Mouse (Mus musculus) hindbrain, embryonic 12.5 days (tissue): ENCODE measurements at regions not wholly inside any gene's neighbourhood (a gene's known extent, or its start where the extent isn't known, plus 50 kb on each side); places are given as distances from the start of the nearest gene placed in this dataset.
A peak's percentile ranks its signal among the peaks of the same experiment; 100 is the strongest.

Experiments used
- ATAC-seq: fragments of 200-750 bp; cut with Nextera tagmentation; 2 replicates; pipeline ENCODE4 v1.8.0; 2017; ENCODE audit warnings: moderate TSS enrichment; ENCODE audit not compliant: low FRiP score
- H3K27ac ChIP-seq: fragments of 300-500 bp; sonication (generic); 2 replicates; pipeline ENCODE4 v1.5.1; 2016; ENCODE audit warnings: mild to moderate bottlenecking
- H3K27me3 ChIP-seq: fragments of 300-500 bp; sonication (generic); 2 replicates; pipeline ENCODE4 v1.6.1; 2016; ENCODE audit warnings: mild to moderate bottlenecking
- H3K36me3 ChIP-seq: fragments of 300-500 bp; sonication (generic); 2 replicates; pipeline ENCODE4 v1.6.1; 2016; ENCODE audit warnings: mild to moderate bottlenecking
- H3K4me1 ChIP-seq: fragments of 300-500 bp; sonication (generic); 2 replicates; pipeline ENCODE4 v1.6.1; 2016
- H3K4me2 ChIP-seq: fragments of 300-500 bp; sonication (generic); replicated peaks from 2 replicates; pipeline ENCODE4 v1.6.1; 2016; ENCODE audit warnings: mild to moderate bottlenecking
- H3K4me3 ChIP-seq: fragments of 300-500 bp; sonication (generic); 2 replicates; pipeline ENCODE4 v1.5.1; 2016; ENCODE audit warnings: mild to moderate bottlenecking
- H3K9ac ChIP-seq: fragments of 300-500 bp; sonication (generic); 2 replicates; pipeline ENCODE4 v1.6.1; 2016; ENCODE audit warnings: mild to moderate bottlenecking, moderate library complexity
- H3K9me3 ChIP-seq: fragments of 300-500 bp; sonication (generic); replicated peaks from 2 replicates; pipeline ENCODE4 v1.6.1; 2016; ENCODE audit warnings: mild to moderate bottlenecking
- WGBS: fragments of 180-500 bp; shearing (Covaris S2); methylation state at CpG from one replicate; pipeline ENCODE4 v1.1.7; 2016; 5-methylcytosine and 5-hydroxymethylcytosine counted together

GRCm38 (mm10) chr4:124203736-124204135 lies 285.9 kb upstream of the 4930535I16Rik start:
- ATAC-seq, result no peak
- 82% methylated on average over 2 of the region's 2 CpGs for WGBS

GRCm38 (mm10) chr4:124199884-124200844 lies 282.3 kb upstream of the 4930535I16Rik start:
- peaks cover 49% of the 10 kb centered on the region for H3K4me1 ChIP-seq
- 0 out of 2 replicates have a peak overlapping the region, but pooled peaks have one; percentile 11 for H3K4me2 ChIP-seq
- WGBS, result 20% methylated on average over 14 of the region's 14 CpGs
- no peaks in the 10 kb centered on the region for H3K36me3 ChIP-seq
- H3K9ac ChIP-seq, result 0 out of 2 replicates have a peak overlapping the region, but pooled peaks have one; percentile 13
- H3K9me3 ChIP-seq, result 0 out of 2 replicates have a peak, but pooled peaks cover 4% of the 10 kb centered on the region
- peak overlapping the region; percentile 65 for H3K27ac ChIP-seq
- peaks cover 9% of the 10 kb centered on the region; the same call in 1 of the 2 replicates for H3K27me3 ChIP-seq
- peak; percentile 73 for ATAC-seq
- H3K4me3 ChIP-seq, result no peak overlapping the region

More at GRCm38 (mm10) chr4:124203736-124204135, 285.9 kb upstream of the 4930535I16Rik start:
- H3K9me3 ChIP-seq, result 0 out of 2 replicates have a peak, but pooled peaks cover 4% of the 10 kb centered on the region
- no peak overlapping the region for H3K27ac ChIP-seq
- H3K36me3 ChIP-seq, result no peaks in the 10 kb centered on the region
- H3K4me1 ChIP-seq, result peaks cover 29% of the 10 kb centered on the region
- no peak overlapping the region for H3K9ac ChIP-seq
- peaks cover 9% of the 10 kb centered on the region for H3K27me3 ChIP-seq
- H3K4me3 ChIP-seq, result no peak overlapping the region
- no peak overlapping the region for H3K4me2 ChIP-seq

- Histone ChIP-seq H3K4me3 (no peak overlapping the region), H3K4me2 (no peak overlapping the region), H3K9me3 (no peaks in the 10 kb centered on the region), H3K27ac (no peak overlapping the region), H3K36me3 (no peaks in the 10 kb centered on the region), H3K9ac (no peak overlapping the region), H3K27me3 (peaks cover 9% of the 10 kb centered on the region; the same call in 1 of the 2 replicates), H3K4me1 (peaks cover 49% of the 10 kb centered on the region)
- 60% methylated on average over 15 of the region's 15 CpGs for WGBS
- ATAC-seq, result no peak
Observed at GRCm38 (mm10) chr4:124198832-124199231, 281.0 kb upstream of the 4930535I16Rik start.

DNA sequence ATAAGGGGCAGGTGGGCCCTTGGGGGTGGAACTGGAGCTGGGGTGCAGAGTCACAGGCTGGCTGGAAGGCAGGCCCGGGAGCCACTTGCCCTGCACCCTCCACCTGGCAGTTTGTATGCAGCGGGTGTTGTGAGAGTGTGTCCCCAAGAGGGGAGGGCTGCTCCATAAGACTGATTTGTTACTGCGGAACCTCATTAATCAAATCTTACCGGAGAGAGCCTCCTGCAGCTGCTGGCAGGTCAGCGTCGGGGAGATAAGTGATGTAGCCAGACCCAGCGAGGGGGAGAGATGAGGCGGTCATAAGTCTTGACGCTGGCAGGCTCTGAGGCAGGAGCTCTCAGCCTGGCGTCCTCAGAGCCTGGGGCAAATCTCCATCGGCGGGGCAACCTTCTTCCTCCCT lies 278.9 kb upstream of the 4930535I16Rik start:
- Histone ChIP-seq H3K4me1 (peaks cover 58% of the 10 kb centered on the region), H3K27ac (peak overlapping the region; percentile 65)

DNA sequence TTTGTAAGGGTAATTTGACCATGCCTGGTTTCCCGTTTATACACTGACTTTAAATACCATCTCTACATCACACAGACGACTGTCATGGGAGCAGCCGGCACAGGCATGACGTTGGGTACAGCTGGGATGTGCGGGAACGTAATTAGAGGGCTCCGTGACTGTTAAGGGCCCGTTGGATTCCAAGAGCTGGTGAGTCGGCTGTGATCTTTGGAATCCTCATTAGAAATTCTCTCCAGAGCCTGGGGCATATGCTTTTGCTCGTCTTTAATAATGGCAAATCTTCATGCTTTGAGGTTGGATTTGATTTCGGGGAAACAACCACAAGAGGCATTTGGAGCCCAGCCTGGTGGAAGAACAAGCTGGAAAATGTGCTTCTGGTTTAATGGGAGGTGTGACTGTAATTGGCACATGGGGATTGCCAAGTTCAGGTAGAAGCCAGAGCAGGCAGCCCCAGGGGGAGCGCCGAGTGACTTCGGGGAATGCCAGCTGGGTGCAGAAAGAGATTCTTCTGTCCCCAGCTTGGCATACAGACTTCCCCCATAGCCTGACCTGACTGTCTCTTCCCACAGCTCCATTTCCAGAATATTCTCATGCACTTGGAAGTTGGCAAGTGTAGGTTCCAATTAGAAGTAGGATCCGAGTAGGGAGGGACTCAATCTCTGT lies 275.4 kb upstream of the 4930535I16Rik start:
- Histone ChIP-seq H3K27ac (peak overlapping the region; percentile 45; the same call in 1 of the 2 replicates), H3K4me3 (no peak overlapping the region), H3K36me3 (no peaks in the 10 kb centered on the region)

More for the DNA sequence above, 278.9 kb upstream of the 4930535I16Rik start:
- no peaks in the 10 kb centered on the region for H3K36me3 ChIP-seq
- peaks cover 9% of the 10 kb centered on the region; the same call in 1 of the 2 replicates for H3K27me3 ChIP-seq
- H3K4me2 ChIP-seq, result no peak overlapping the region
- no peaks in the 10 kb centered on the region for H3K9me3 ChIP-seq
- WGBS, result 19% methylated on average over 12 of the region's 12 CpGs
- no peak overlapping the region for H3K4me3 ChIP-seq
- H3K9ac ChIP-seq, result no peak overlapping the region
- peak; percentile 62 for ATAC-seq

GRCm38 (mm10) chr4:124190775-124191174 lies 273.0 kb upstream of the 4930535I16Rik start:
- Histone ChIP-seq H3K9me3 (no peaks in the 10 kb centered on the region), H3K4me1 (peaks cover 18% of the 10 kb centered on the region), H3K27me3 (peaks cover 13% of the 10 kb centered on the region; the same call in 1 of the 2 replicates), H3K4me2 (no peak overlapping the region), H3K36me3 (no peaks in the 10 kb centered on the region), H3K27ac (no peak overlapping the region), H3K9ac (no peak overlapping the region), H3K4me3 (no peak overlapping the region)
- no peak for ATAC-seq
- WGBS, result 83% methylated on average over 4 of the region's 4 CpGs

More for the DNA sequence above, 275.4 kb upstream of the 4930535I16Rik start:
- 54% methylated on average over 15 of the region's 15 CpGs for WGBS
- H3K4me2 ChIP-seq, result no peak overlapping the region
- no peaks in the 10 kb centered on the region for H3K9me3 ChIP-seq
- H3K4me1 ChIP-seq, result peaks cover 29% of the 10 kb centered on the region
- H3K9ac ChIP-seq, result no peak overlapping the region
- ATAC-seq, result peak; percentile 53; the same call in 1 of the 2 replicates
- H3K27me3 ChIP-seq, result peaks cover 8% of the 10 kb centered on the region; the same call in 1 of the 2 replicates

GRCm38 (mm10) chr4:124189993-124190385 lies 272.2 kb upstream of the 4930535I16Rik start:
- H3K9ac ChIP-seq, result no peak overlapping the region

DNA sequence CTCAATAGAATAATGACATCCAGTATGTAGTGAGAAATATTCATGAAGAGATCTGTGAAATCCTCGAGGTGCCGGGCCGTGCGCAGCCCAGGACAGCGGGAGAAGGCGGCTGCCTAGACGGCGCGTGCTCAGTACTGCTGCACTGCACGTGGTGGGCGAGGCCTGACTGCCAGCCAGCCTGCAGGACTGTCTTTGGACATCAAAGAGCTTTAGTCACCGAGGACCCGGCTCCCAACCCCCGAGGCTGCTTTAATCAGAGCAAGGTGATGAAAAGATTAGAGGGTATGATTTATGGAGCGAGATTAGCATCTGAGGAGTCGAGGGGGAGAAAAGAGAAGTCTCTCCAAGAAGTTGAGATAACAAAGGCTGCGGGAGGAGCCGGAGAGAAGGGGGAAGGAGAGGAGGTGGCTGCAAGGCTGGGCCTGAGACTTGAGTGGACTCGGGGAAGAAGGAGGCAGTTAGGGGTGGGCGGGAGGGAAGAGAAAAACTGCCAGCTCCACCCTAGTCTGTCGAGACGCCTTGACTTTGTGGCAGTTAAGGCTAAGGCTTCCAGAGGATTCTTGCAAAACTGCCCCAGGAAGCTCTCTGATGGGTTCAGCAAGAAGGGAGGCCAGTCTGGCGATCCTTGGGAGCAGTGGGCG lies 271.6 kb upstream of the 4930535I16Rik start:
- 31% methylated on average over 24 of the region's 24 CpGs for WGBS
- Histone ChIP-seq H3K36me3 (no peaks in the 10 kb centered on the region), H3K27ac (no peak overlapping the region), H3K4me3 (no peak overlapping the region), H3K27me3 (peaks cover 13% of the 10 kb centered on the region; the same call in 1 of the 2 replicates), H3K9me3 (no peaks in the 10 kb centered on the region), H3K4me2 (no peak overlapping the region), H3K9ac (no peak overlapping the region), H3K4me1 (peaks cover 20% of the 10 kb centered on the region)
- peak; percentile 60; the same call in 1 of the 2 replicates for ATAC-seq

More at GRCm38 (mm10) chr4:124189993-124190385, 272.2 kb upstream of the 4930535I16Rik start:
- no peaks in the 10 kb centered on the region for H3K36me3 ChIP-seq
- H3K4me3 ChIP-seq, result no peak overlapping the region
- peaks cover 13% of the 10 kb centered on the region; the same call in 1 of the 2 replicates for H3K27me3 ChIP-seq
- no peak for ATAC-seq
- H3K27ac ChIP-seq, result no peak overlapping the region
- no peak overlapping the region for H3K4me2 ChIP-seq
- H3K9me3 ChIP-seq, result no peaks in the 10 kb centered on the region
- peaks cover 20% of the 10 kb centered on the region for H3K4me1 ChIP-seq
- WGBS, result 79% methylated on average over 13 of the region's 13 CpGs

DNA sequence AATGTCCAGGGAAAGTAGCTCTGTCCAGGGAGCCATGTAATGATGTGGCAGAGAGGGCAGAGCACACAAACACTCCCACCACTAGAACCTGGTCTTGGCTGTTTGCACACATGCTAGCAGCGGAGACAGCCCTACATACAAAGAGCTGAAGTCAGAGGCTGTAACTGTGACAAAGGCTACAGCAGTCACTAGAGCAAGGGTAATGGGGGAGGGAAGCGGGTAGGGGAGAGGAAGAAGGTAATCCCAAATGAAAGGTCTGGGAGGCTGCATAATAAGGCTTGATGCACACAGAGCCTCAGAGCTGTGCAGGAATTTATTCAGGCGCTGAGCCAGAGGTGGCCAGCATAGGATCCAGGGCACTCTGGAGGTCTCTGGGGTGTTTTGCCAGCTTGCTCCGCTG lies 269.3 kb upstream of the 4930535I16Rik start:
- H3K36me3 ChIP-seq, result no peaks in the 10 kb centered on the region
- no peaks in the 10 kb centered on the region for H3K9me3 ChIP-seq
- no peak overlapping the region for H3K9ac ChIP-seq
- no peak overlapping the region for H3K4me2 ChIP-seq
- H3K27me3 ChIP-seq, result peaks cover 17% of the 10 kb centered on the region; the same call in 1 of the 2 replicates
- peaks cover 11% of the 10 kb centered on the region; the same call in 1 of the 2 replicates for H3K4me1 ChIP-seq
- 49% methylated on average over 4 of the region's 4 CpGs for WGBS
- no peak overlapping the region for H3K4me3 ChIP-seq
- peak; percentile 35; the same call in 1 of the 2 replicates for ATAC-seq
- 0 out of 2 replicates have a peak overlapping the region, but pooled peaks have one; percentile 7 for H3K27ac ChIP-seq

DNA sequence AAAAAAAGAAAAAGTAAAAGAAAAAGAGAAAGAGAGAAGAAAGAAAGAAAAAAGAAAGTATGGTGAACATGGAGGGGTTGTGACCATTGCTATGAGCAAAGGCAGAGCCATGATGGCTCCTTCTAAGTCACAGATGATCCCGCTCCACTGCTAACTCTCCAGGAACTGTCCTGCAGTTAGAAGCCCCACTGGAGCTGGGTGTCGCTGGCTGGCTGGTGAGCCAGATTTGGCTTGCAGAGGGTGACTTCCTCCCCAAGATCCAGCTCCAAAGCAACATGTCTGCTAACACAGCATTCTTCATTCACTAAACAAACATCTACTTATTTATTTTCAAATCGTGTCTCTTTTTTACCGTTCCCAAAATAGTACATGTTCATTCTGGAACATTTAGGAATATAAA lies 263.5 kb upstream of the 4930535I16Rik start:
- peaks cover 11% of the 10 kb centered on the region for H3K4me1 ChIP-seq
- peaks cover 36% of the 10 kb centered on the region for H3K27me3 ChIP-seq
- no peak overlapping the region for H3K4me3 ChIP-seq
- no peak for ATAC-seq
- no peaks in the 10 kb centered on the region for H3K36me3 ChIP-seq
- H3K9me3 ChIP-seq, result no peaks in the 10 kb centered on the region
- no peak overlapping the region for H3K4me2 ChIP-seq
- no peak overlapping the region for H3K9ac ChIP-seq
- 81% methylated on average over 4 of the region's 4 CpGs for WGBS
- H3K27ac ChIP-seq, result no peak overlapping the region

GRCm38 (mm10) chr4:124178401-124179018 lies 260.7 kb upstream of the 4930535I16Rik start:
- ATAC-seq, result no peak; the same call in 1 of the 2 replicates
- Histone ChIP-seq H3K27me3 (peaks cover 36% of the 10 kb centered on the region), H3K36me3 (no peaks in the 10 kb centered on the region), H3K27ac (no peak overlapping the region), H3K4me3 (peak overlapping the region; percentile 47), H3K4me2 (peak overlapping the region; percentile 97), H3K9ac (peak overlapping the region; percentile 71), H3K9me3 (no peaks in the 10 kb centered on the region), H3K4me1 (peaks cover 9% of the 10 kb centered on the region)
- WGBS, result under 1% methylated on average over 50 of the region's 50 CpGs
